Mouse (Mus musculus) embryonic facial prominence, embryonic 15.5 days (tissue): Measurements from ENCODE around the gene Bsg. TPM values are rescaled to one million over a fixed set of nuclear protein-coding genes. Genes with fewer than 3 reads are reported as not detected.
A peak's percentile ranks its signal among the peaks of the same experiment; 100 is the strongest.

Experiments
- ATAC-seq: fragments of 200-750 bp; cut with Nextera tagmentation; 2 replicates; pipeline ENCODE4 v1.8.0; 2017; ENCODE audit warnings: low read depth, moderate TSS enrichment; ENCODE audit not compliant: insufficient number of reproducible peaks, low FRiP score, low TSS enrichment
- H3K27ac ChIP-seq: fragments of 300-500 bp; sonication (generic); replicated peaks from 2 replicates; pipeline ENCODE4 v1.5.1; 2015; ENCODE audit warnings: mild to moderate bottlenecking, inconsistent platforms
- H3K27me3 ChIP-seq: fragments of 300-500 bp; sonication (generic); 2 replicates; pipeline ENCODE4 v1.6.1; 2015; ENCODE audit warnings: inconsistent platforms
- H3K36me3 ChIP-seq: fragments of 300-500 bp; sonication (generic); 2 replicates; pipeline ENCODE4 v1.6.1; 2015; ENCODE audit warnings: mild to moderate bottlenecking, inconsistent platforms
- H3K4me1 ChIP-seq: fragments of 300-500 bp; sonication (generic); 2 replicates; pipeline ENCODE4 v1.6.1; 2015; ENCODE audit warnings: inconsistent platforms
- H3K4me2 ChIP-seq: fragments of 300-500 bp; sonication (generic); replicated peaks from 2 replicates; pipeline ENCODE4 v1.6.1; 2015; ENCODE audit warnings: mild to moderate bottlenecking, inconsistent platforms
- H3K4me3 ChIP-seq: fragments of 300-500 bp; sonication (generic); replicated peaks from 2 replicates; pipeline ENCODE4 v1.5.1; 2015; ENCODE audit warnings: mild to moderate bottlenecking, inconsistent platforms
- H3K9ac ChIP-seq: fragments of 300-500 bp; sonication (generic); 2 replicates; pipeline ENCODE4 v1.6.1; 2015; ENCODE audit warnings: inconsistent platforms
- H3K9me3 ChIP-seq: fragments of 300-500 bp; sonication (generic); replicated peaks from 2 replicates; pipeline ENCODE4 v1.6.1; 2016; ENCODE audit warnings: inconsistent platforms
- WGBS: fragments of 180-500 bp; shearing (Covaris S2); methylation state at CpG from one replicate; pipeline ENCODE4 v1.1.7; 2015; 5-methylcytosine and 5-hydroxymethylcytosine counted together
- polyA plus RNA-seq: library from polyadenylated mRNA; unstranded; fragments of >200 nt; fragmentation: Nextera tagmentation; extraction: Ambion mirVana; gene quantifications from 2 replicates; pipeline ENCODE4 v1.2.1, GENCODE M21; 2015

Bsg gene
- polyA plus RNA-seq, 1 experiment from 2014 or later: 902 TPM

DNA sequence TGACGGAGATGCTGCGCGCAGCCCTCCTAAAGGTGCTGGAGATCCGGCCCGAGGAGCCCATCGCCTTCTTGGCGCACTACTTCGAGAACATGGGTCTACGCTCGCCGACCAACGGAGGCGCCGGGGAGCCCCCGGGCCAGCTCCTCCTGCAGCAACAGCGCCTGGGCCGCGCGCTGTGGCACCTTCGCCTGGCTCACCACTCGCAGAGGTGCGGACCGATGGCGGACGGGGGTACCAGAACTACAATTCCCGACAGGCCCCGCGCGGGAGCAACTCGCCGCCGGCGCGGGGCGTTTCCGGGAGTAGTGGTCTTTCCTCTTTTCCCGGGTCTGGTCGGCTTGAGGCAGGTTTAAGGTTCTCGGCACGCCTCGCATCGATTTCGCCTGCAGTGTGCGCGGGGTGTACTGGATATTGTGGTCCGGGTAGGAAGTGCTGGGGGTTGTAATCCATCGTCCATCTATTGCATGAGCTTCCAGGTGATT lies 34.7 kb upstream of the Bsg start:
- peaks cover 9% of the 10 kb centered on the region for H3K4me1 ChIP-seq
- ATAC-seq: peak; percentile 41
- under 1% methylated on average over 47 of the region's 47 CpGs for WGBS

DNA sequence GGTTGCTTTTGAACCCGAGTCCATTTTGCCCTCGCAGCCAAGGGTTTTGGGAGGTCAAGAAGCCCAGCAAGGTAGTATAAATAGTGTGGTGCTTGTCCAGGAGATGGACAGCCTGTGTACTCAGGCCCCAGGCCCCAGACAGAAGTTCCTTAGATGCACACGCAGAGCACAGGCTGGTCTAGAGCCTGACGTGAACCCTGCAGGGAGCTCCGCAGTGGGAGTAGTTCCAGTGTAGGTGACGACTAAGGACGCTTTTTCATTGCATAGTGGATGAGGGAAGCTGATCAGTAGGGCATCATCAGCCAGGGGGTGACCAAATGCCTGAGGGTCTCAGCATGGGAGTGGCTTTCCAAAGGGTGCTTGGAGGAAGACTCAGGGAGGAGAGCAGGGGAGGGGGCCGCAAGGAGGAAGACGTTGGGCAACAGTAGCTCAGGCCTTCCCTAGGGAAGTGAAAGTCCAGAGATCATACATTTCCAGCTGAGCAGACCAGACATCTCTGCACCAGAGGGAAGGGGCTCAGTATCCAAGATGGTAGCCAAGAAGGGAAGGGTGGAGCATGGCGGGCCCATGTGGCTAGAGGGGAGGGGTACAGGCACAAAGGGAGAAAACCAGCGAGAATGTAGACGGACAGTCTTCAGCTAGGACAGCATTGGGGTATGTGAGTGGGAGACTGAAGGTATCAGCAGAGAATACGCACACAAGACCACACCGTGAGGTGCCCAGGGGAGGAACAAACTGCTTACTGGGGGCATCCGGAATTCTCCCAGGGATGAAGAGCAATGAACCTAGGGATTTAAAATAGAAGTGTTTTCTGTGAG lies 34.0 kb upstream of the Bsg start:
- H3K9me3 ChIP-seq: no peaks in the 10 kb centered on the region
- H3K4me3 ChIP-seq: peak overlapping the region; percentile 100
- peaks cover 14% of the 10 kb centered on the region for H3K36me3 ChIP-seq
- ATAC-seq: no peak
- H3K27ac ChIP-seq: peak overlapping the region; percentile 92
- H3K9ac ChIP-seq: peak overlapping the region; percentile 87
- peak overlapping the region; percentile 88 for H3K4me2 ChIP-seq
- H3K27me3 ChIP-seq: no peaks in the 10 kb centered on the region
- peaks cover 9% of the 10 kb centered on the region for H3K4me1 ChIP-seq
- 35% methylated on average over 15 of the region's 15 CpGs for WGBS

More for the DNA sequence above, 34.7 kb upstream of the Bsg start:
- peak overlapping the region; percentile 100 for H3K4me3 ChIP-seq
- H3K27me3 ChIP-seq: no peaks in the 10 kb centered on the region
- H3K27ac ChIP-seq: peak overlapping the region; percentile 92
- H3K9ac ChIP-seq: peak overlapping the region; percentile 87
- H3K4me2 ChIP-seq: peak overlapping the region; percentile 88
- peaks cover 13% of the 10 kb centered on the region for H3K36me3 ChIP-seq
- H3K9me3 ChIP-seq: no peaks in the 10 kb centered on the region

DNA sequence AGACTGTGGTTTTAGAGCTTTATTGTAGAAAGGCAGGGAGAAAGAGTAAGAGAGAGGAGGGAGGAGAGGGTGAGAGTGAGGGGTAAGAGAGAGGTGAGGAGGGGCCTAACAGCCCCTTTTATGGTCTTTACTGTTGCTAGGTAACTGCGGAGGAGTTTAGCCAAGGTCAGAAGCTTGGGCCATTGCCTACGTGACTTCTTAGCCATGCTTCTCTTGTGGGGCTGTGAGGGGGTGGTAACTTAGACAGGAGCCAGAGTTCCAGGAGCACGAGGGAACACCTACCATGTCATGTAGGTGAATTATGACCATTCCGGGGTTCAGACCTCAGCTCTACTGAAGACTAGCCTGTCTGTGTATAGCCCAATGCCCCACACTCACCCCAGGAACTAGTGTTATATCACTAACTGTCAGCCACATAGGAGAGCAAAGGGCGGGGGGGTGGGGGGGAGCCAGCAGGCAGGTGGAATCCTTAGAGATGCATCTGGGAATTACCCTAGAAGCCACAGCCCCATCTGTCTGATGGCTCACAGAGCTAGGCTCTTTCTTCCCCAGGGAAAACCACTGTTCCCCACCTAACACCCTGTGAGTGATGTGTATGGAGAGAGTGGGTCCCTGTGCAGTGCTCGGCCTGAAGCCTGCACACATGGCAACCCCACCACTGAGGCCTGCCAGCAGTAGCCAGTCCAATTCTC lies 32.7 kb upstream of the Bsg start:
- no peak overlapping the region for H3K9ac ChIP-seq
- peaks cover 27% of the 10 kb centered on the region for H3K36me3 ChIP-seq
- H3K4me2 ChIP-seq: no peak overlapping the region
- WGBS: 88% methylated on average over 6 of the region's 6 CpGs
- H3K27me3 ChIP-seq: no peaks in the 10 kb centered on the region
- no peak overlapping the region for H3K4me3 ChIP-seq
- H3K4me1 ChIP-seq: peaks cover 9% of the 10 kb centered on the region
- no peaks in the 10 kb centered on the region for H3K9me3 ChIP-seq
- H3K27ac ChIP-seq: no peak overlapping the region
- ATAC-seq: no peak

DNA sequence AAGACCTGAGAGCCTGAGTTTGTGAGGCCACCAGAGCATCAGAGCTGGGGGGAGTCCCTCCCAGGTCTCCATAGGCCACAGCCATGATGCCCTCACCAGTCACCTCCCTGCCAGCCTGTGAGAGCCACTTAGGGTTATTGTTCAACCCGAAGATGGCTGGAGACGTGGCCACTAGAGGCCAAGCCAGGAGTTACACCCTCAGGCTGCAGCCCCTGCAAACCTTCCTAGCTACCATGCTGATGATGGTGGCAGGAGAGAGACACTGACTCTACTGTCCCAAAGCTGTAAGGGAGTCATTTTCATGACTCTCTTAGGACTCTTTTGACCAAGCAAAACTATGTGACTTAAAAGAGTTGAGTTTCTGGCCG lies 32.2 kb upstream of the Bsg start:
- H3K36me3 ChIP-seq: peaks cover 32% of the 10 kb centered on the region
- H3K27me3 ChIP-seq: no peaks in the 10 kb centered on the region
- H3K4me3 ChIP-seq: no peak overlapping the region
- no peak overlapping the region for H3K4me2 ChIP-seq
- H3K9me3 ChIP-seq: no peaks in the 10 kb centered on the region
- ATAC-seq: no peak
- 64% methylated on average over 3 of the region's 3 CpGs for WGBS
- peaks cover 9% of the 10 kb centered on the region for H3K4me1 ChIP-seq
- H3K27ac ChIP-seq: no peak overlapping the region
- H3K9ac ChIP-seq: no peak overlapping the region

DNA sequence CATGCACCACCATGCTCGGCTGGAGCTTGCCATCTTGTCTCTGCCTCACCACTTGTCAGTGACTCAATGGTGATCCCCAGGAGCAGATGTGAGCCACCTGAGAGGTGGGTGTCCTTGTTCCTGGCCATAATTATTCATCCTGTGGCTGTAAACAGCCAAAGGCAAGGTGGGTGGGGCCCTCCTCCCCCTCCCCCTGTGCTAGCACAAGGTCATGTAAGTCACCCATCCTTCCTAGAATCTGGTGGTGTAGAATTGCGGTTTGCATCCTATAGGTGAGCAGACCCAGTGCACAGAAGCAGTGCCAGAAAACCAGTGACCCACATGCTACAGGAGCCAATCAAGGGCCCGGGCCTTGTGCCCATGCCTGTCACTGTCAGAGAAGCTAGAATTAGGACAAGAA lies 31.2 kb upstream of the Bsg start:
- Histone ChIP-seq H3K4me3 (no peak overlapping the region), H3K27me3 (no peaks in the 10 kb centered on the region), H3K4me1 (peaks cover 9% of the 10 kb centered on the region), H3K36me3 (peaks cover 32% of the 10 kb centered on the region), H3K4me2 (no peak overlapping the region), H3K9me3 (no peaks in the 10 kb centered on the region), H3K27ac (no peak overlapping the region), H3K9ac (no peak overlapping the region)
- 87% methylated on average over 3 of the region's 3 CpGs for WGBS
- no peak for ATAC-seq

DNA sequence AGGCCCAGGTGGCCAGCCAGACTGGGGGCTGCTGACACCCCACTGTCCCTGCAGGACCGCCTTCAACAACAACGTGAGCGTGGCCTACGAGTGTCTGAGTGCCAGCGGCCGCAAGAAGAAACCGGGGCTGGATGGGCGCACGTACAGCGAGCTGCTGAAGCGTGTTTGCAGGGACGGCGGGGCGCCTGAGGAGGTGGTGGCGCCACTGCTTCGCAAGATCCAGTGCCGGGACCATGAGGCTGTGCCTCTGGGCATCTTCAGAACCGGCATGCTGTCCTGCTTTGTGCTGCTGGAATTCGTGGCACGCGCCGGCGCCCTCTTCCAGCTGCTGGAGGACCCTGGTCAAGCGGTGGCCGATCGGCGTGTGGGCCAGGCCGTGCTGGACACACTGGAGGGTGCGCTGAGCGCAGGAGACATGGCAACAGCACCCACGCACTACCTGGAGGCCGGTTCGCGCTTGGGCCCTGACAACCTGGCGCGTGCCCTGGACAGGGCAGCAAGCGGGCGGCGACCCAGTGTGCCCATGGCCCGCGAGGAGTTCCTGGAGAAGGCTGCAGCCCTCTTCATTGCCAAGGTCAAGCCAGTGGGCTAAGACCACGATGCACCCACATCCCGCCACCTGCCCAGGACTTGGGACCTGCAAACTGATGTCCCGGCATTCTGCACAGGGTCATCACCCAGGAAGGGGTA lies 28.8 kb upstream of the Bsg start:
- Histone ChIP-seq H3K9me3 (no peaks in the 10 kb centered on the region), H3K4me2 (no peak overlapping the region), H3K36me3 (peaks cover 32% of the 10 kb centered on the region), H3K27me3 (no peaks in the 10 kb centered on the region), H3K4me3 (no peak overlapping the region), H3K27ac (no peak overlapping the region), H3K9ac (no peak overlapping the region), H3K4me1 (peaks cover 3% of the 10 kb centered on the region)
- no peak for ATAC-seq
- WGBS: 61% methylated on average over 44 of the region's 44 CpGs

DNA sequence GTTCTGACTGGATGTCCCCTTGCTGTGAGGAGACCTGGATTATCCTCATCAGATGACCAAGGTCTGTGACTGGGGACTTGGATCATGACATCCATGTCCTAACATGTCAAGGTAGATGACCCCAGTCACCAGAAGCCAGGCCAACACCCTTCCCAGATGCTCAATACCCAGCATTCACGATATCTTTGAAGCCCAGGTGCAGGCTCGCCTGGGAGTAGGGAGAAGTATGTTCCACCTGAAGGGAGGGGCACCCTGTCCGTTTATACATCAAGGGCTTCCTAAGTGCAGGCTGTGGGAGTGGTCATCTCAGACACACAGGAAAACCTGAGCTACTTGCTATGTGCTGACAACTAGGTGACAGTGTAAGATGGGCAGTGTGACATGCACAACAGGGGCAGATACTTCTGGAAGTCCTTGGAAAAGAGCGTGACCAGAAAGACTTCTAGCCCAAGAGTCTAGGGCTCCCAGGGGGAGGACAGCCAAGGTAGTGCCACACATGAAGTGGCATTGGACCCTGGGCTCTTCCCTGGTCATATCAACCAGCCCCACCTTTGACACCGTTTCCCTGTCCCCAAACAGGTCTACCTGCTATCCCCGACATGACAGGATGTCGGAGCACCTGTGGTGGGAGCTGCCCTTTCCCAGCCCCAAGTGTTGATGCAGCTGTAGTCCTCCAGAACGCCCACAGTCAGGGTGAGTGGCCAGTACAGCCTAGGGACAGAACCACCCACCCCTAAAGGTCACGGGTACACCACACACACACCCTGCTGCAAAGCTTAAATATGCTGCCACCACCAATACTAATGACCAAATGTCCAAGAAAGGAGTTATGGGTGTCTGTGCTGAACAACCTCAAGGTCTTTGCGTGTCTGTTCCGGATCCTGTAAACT lies 23.4 kb upstream of the Bsg start:
- peak overlapping the region; percentile 88 for H3K4me2 ChIP-seq
- WGBS: 37% methylated on average over 11 of the region's 11 CpGs
- peak overlapping the region; percentile 83 for H3K4me3 ChIP-seq
- H3K9me3 ChIP-seq: no peaks in the 10 kb centered on the region
- ATAC-seq: no peak; the same call in 1 of the 2 replicates
- H3K27ac ChIP-seq: peak overlapping the region; percentile 90
- peaks cover 21% of the 10 kb centered on the region for H3K4me1 ChIP-seq
- H3K9ac ChIP-seq: peak overlapping the region; percentile 28; the same call in 1 of the 2 replicates
- peaks cover 31% of the 10 kb centered on the region for H3K36me3 ChIP-seq
- no peaks in the 10 kb centered on the region for H3K27me3 ChIP-seq

DNA sequence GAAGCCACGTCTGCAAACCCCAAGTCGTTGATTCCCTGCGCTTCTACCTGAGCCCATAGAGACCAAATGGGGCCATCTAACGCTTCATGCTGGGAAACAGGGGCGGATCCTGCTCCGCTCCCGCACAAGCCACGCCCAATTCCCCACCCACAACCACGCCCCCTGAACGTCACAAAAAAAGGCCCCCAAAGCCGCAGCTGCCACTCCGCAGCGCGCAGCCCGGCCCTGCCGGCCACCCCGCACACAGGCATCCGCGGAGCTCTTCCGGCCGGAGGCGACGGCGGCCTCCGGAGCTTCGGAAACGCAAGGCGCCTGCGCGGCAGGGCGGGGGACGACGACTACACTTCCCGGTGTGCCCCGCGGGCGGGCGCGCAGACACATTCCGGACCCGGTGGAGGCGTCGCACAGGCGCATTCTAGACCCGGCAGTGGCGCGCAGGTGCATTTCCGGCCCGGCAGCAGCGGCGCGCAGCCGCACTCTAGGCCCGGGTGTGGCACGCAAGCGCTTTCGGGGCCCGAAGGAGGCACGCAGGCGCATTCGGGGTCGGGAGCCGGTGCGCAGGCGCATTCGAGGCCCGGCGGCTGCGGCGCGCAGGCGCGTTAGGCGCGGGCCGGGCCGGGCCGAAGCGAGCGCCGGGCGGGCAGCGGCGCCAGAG lies 22.6 kb upstream of the Bsg start, which contains the start of gene Cdc34:
TSS of gene Cdc34 (plus strand) at position 605 of the 655 bp plus-strand sequence.
- peak within 1 kb of the TSS; percentile 88 for H3K4me2 ChIP-seq
- WGBS: under 1% methylated on average over 84 of the region's 84 CpGs
- H3K9ac ChIP-seq: peak within 1 kb of the TSS; percentile 77
- no peaks in the 10 kb centered on the region for H3K9me3 ChIP-seq
- H3K36me3 ChIP-seq: peaks cover 31% of the 10 kb centered on the region
- peak within 1 kb of the TSS; percentile 90 for H3K27ac ChIP-seq
- H3K4me3 ChIP-seq: peak within 1 kb of the TSS; percentile 83
- no peaks in the 10 kb centered on the region for H3K27me3 ChIP-seq
- peak; percentile 96 for ATAC-seq
- peaks cover 21% of the 10 kb centered on the region for H3K4me1 ChIP-seq

DNA sequence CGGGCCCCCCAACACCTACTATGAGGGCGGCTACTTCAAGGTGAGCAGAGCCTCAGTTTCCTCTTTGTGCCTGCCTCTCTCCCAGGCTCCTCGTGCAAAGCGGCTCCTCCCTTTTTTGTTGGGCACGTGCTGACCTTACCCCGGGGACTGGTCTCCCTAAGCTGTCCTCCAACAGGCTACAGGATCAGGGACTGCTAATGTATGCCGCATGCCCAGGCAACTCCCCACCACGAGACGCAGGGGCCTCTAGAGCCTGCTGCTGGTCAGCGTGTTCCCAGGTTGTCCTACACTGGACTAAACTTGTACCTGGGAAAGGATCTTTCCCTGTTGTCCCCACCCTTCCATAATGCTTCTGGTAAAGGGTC lies 21.8 kb upstream of the Bsg start:
- no peaks in the 10 kb centered on the region for H3K9me3 ChIP-seq
- H3K27ac ChIP-seq: peak overlapping the region; percentile 78
- H3K9ac ChIP-seq: peak overlapping the region; percentile 77
- H3K4me3 ChIP-seq: peak overlapping the region; percentile 83
- ATAC-seq: no peak
- H3K36me3 ChIP-seq: peaks cover 35% of the 10 kb centered on the region
- no peaks in the 10 kb centered on the region for H3K27me3 ChIP-seq
- WGBS: 0% methylated on average over 10 of the region's 10 CpGs
- H3K4me2 ChIP-seq: peak overlapping the region; percentile 88
- H3K4me1 ChIP-seq: peaks cover 21% of the 10 kb centered on the region

DNA sequence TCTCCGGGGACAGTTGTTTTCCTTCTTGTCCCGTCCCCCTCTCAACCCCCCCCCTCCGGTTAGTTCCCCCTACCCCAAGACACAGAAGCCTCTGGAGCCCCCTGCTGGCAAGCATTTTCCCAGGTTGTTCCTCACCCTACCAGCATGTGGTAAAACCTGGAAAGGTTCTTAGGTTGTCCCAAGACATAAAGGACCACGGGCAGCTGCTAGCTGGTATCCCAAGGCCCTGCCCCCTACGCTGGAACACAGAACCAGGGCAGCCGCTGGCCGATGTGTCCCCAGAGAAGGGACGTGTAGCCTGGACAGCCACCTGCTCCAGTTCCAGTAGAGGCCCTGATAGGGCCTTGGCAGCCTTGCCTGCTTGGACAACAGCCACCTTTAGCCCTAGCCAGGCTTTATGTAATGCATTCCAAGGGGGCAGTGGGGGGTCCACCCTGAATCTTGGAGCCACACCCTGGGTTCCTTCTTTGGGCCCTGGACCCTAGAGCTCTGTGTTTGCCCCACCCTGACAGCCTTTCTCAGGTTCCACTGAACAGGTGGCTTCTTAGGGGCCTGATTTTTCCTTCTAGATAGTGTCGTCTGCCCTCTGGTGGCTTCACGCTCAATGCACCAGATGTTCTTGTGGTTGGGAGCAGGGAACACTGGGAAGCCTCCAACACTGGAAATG lies 21.2 kb upstream of the Bsg start:
- no peaks in the 10 kb centered on the region for H3K9me3 ChIP-seq
- H3K4me2 ChIP-seq: peak overlapping the region; percentile 88
- peak overlapping the region; percentile 77 for H3K9ac ChIP-seq
- H3K4me3 ChIP-seq: peak overlapping the region; percentile 83
- peaks cover 40% of the 10 kb centered on the region for H3K36me3 ChIP-seq
- no peaks in the 10 kb centered on the region for H3K27me3 ChIP-seq
- no peak for ATAC-seq
- peak overlapping the region; percentile 78 for H3K27ac ChIP-seq
- peaks cover 21% of the 10 kb centered on the region for H3K4me1 ChIP-seq
- WGBS: 4% methylated on average over 10 of the region's 10 CpGs
